Mouse (Mus musculus) C2C12 (cell line): ENCODE results near the gene Fbxo42.

Source experiments
- CTCF ChIP-seq: IDR thresholded peaks from one replicate; pipeline ENCODE4 v1.5.1; 2011; ENCODE audit not compliant: control insufficient read depth, insufficient read depth, insufficient read length
- MAX ChIP-seq: IDR thresholded peaks from one replicate; pipeline ENCODE4 v1.6.1; 2011; ENCODE audit warnings: mild to moderate bottlenecking, control low read depth

- TF ChIP-seq CTCF (no peak), MAX (no peak)
These were observed 24.6 kb upstream of the Fbxo42 start for GRCm38 (mm10) chr4:141123065-141123464.
